Mouse (Mus musculus) urinary bladder, postnatal 4 days (tissue): ENCODE measurements around the gene Serpinb6e.

Experiments
- DNase-seq, 2 experiments: peaks; one replicate each; pipeline ENCODE4 v3.0.0; 2021 to 2022; ENCODE audit warnings: low spot score in 2 of 2

Serpinb6e gene

GRCm38 (mm10) chr13:33843308-33843707 lies at the start of gene Serpinb6e:
Gene Serpinb6e, minus strand, starts transcription at chr13:33843408.
- no peak for DNase-seq

DNA sequence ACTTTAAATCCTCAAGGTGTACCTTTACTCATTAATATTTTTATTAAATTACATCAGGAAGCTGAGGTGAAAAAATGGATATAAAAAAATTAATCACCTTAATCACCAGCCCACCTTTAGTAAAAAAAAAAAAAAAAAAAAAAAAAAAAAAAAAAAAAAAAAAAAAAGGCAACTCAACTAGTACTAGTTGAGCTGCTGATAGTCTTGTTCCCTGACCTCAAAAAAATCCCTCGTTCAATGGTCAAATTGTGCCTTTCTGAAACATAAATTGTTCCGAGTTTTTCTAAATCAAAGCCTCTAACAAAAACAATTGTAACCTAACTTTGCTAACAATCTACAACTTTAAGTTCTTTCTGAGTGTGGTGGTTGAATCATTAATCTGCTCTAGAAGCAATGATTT lies 12.5 kb downstream of the Serpinb6e start:
- no peak for DNase-seq

DNA sequence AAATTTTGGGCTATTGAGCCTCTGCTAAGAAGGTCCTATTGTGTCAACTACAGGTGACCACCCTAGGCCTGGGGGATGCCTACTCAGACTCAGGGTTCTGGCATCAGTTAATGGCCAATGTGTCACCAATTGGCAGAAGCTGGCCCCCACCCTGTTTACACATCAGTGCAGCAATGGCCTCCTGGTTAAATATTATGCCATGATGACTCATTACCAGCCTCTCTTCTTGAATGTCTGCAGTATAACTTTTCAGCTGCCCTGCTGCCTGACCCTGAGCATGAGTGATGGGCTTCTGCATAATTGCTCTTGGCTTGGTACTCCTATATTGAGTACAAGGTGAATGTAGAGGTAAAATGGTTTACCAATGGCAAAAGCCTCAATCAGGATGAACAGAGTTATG lies 19.8 kb downstream of the Serpinb6e start:
- no peak for DNase-seq

GRCm38 (mm10) chr13:33821490-33822143 lies 21.6 kb downstream of the Serpinb6e start:
- no peak for DNase-seq
